Mouse (Mus musculus) brain, embryonic 14.5 days (tissue): ENCODE results near the gene Mns1.

Experiments
- CTCF ChIP-seq: fragments of 200-500 bp; IDR thresholded peaks from 2 replicates; pipeline ENCODE4 v1.5.1; 2012; ENCODE audit warnings: inconsistent platforms, mild to moderate bottlenecking, moderate library complexity, borderline replicate concordance; ENCODE audit not compliant: insufficient read depth, insufficient read length; ENCODE audit errors: extremely low read depth
- POLR2A ChIP-seq: fragments of 200-500 bp; IDR thresholded peaks from 2 replicates; pipeline ENCODE4 v1.6.1; 2012; ENCODE audit warnings: mild to moderate bottlenecking, inconsistent platforms, borderline replicate concordance; ENCODE audit not compliant: poor library complexity, insufficient read depth, insufficient read length, severe bottlenecking; ENCODE audit errors: extremely low read depth

- no peak for TF ChIP-seq POLR2A
- peak; percentile 72 for TF ChIP-seq CTCF
Observed at GRCm38 (mm10) chr9:72467551-72468407, 30.0 kb downstream of the Mns1 start.
